Mouse (Mus musculus): ENCODE data around the gene Bicral. TPM values are rescaled to one million over a fixed set of nuclear protein-coding genes. Genes with fewer than 3 reads are reported as not detected.

Bicral gene
- 10 to 100 TPM in 1 of 2 experiments, 1 to 10 TPM in 1; 9.3 to 13.7 TPM for total RNA-seq (2021)
- long read RNA-seq, experiment 1, partial matches to known transcripts, result 0 of 6 reads
- long read RNA-seq, experiment 1, other reads (novel, unspliced or antisense), result 6 of 6 reads
- long read RNA-seq, experiment 2, partial matches to known transcripts, result 0 of 6 reads
- long read RNA-seq, experiment 2, other reads (novel, unspliced or antisense), result 6 of 6 reads

DNA sequence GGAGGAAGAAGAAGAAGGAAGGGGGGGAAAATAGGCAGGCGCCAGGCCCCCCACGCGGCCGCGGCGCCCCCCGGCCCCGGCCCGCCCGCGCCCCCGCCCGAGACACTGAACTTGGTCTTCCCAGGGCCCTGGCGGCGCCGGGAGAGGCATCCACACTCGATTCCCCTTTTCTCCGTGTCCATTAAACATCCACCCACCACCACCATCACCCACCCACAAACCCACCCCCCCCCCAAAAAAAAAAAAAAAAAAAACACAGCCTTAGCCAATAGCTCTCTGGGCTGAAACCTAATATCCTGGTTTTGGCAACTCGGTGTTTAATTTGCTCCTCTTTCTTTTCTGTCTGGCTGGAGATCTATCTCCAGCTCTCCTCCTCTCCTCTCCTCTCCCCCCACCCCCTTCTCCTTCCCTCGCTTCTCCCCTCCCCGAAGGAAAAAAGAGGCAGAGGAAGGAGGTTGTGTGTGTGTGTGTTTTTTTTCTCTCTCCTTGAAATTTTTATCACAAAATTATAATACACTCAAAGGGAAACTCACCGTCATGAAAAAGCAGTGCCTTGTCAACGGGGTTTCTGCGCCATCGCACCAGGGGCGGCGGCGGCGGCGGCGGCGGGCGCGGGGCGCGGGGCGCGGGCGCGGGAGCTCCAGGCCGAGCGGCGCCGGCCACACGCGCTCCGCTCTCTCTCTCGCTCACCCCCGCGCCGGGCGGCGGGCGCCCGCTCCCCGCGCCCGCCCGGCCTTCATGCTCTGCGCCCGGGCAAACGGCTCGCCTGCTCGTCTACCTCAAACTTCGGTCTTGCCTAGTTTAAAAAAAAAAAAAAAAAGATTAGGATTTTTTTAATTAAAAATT lies at the start of gene Bicral:
Bicral (minus strand) TSS at position 580 of the 846 bp plus-strand sequence.
- DNase-seq (ENCODE audit: low spot score), result peak; percentile 72

DNA sequence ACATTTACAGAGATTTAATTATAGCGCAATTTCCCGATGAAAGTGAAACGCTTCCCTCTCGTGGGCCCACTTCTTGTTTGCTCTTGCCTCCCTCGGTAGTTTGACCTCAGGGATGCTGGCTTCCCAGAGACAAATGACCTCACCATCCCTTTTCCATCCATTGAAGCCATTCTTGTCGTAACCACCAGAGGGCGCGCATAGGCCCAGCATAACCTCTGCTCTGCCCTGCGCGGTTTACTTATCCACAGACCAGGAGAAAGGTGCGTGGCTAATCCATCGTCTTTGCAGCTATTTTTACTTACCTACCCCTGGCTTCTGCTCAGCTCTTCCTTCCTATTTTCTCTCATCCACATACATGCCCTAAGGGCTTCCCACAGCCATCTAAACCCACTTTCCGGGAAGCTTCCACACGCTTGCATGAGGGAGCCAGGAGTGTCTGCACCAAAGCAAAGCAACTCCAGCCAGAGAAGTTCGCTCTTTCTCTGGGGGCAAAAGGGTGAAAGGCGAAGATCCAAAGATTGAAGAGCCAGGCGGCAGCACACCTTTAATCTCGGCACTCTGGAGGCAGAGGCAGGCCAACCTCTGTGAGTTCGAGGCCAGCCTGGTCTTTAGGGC lies 45.7 kb upstream of the Bicral start:
- peak; percentile 84 for DNase-seq (ENCODE audit: low spot score)

DNA sequence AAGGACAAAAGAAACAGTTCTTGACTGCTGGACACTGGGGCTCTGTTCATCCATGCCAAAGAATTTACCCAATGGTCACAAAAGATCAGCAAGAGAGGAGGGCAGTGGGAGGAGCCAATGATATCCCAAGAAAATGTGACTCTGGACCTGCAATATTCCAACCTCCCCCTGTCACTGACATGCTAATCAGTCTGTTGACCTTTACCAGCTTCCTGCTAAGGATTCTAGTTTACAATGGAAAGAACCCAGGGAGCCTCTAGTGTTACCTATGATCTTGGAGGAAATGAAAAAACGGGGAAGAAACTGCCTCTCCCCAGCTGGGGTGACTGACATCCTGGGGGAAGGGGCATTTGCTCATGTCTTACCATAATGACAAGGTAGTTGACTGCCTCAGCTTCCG lies 42.7 kb upstream of the Bicral start:
- no peak for DNase-seq (ENCODE audit: low spot score)

DNA sequence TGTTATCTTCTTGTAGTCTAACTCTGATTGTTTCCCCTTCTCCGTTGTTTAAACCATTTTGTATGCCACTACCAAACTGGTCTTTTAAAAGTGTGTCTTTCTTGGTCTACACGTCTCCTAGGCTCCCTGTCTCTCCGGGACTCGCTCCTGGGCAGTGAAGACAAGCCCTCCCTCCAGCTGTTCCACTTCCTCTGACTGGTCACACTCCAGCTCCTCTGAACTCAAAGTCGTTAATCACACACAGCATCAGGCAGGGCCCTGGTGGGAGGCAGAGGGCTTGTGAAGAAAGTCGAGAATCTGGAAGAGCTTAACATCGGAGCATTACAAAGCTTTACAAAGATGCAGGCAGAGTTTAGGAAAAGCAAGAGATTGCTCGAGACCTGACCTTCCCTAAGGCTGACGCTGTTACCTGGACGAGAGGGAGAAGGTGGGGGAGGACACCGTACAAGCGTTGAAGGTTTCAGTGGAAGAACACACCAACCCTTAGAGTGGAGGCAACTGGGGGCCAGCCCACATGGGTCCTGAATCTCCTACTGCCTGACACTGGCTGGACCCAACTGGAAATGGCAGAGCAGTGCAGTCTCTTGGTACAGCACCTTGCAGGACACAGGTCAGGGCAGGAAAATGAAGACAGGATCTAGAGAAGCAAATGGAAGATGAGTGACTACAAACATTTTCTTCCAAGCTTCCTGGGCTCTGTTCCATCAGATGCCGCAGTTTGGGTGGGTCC lies 39.1 kb upstream of the Bicral start:
- DNase-seq (ENCODE audit: low spot score), result no peak

DNA sequence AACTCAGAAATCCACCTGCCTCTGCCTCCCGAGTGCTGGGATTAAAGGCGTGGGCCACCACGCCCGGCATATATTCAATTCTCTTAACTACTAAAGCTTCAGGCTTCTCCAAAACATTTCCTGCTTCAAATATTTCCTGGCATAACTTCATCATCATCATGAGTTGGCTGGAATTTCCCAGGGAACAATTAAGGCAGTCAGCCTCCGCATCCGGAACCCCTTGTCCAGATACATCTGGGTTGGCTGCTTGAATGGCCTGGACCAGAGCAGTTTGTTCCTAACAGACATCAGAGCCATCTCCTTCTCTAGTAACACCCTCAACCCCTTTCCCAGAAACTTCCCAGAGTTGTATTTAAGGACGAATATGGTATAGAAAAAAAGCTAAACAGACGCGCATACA lies 37.1 kb upstream of the Bicral start:
- DNase-seq (ENCODE audit: low spot score), result peak; percentile 52

DNA sequence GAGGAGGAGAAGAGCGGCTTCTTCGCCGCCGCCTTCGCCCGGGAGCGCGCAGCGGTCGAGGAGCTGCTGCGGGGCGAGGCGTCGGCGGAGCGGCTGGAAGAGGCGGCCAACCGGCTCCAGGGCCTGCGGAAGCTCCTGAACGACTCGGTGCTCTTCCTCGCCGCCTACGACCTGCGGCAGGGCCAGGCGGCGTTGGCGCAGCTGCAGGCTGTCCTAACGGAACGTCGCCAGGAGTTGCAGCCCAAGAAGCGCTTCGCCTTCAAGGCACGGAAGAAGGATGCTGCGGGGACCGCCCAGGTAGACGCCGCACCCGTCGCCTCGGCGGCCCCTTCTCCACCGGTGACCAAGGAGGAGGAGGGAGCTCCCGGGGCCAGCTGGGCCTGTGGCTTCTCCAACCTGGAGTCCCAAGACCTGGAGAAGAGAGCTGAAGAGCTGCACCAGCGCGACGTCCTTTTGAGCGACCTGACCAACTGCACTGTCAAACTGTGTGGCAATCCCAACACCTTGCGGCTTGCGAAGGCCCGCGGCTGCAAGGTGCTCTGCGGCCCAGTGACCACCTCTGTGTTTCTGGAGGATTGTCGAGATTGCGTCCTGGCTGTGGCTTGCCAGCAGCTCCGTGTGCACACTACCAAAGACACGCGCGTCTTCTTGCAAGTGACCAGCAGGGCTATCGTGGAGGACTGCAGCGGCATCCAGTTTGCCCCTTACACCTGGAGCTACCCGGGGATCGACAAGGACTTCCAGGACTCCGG lies 32.7 kb upstream of the Bicral start:
- peak; percentile 40 for DNase-seq (ENCODE audit: low spot score)

DNA sequence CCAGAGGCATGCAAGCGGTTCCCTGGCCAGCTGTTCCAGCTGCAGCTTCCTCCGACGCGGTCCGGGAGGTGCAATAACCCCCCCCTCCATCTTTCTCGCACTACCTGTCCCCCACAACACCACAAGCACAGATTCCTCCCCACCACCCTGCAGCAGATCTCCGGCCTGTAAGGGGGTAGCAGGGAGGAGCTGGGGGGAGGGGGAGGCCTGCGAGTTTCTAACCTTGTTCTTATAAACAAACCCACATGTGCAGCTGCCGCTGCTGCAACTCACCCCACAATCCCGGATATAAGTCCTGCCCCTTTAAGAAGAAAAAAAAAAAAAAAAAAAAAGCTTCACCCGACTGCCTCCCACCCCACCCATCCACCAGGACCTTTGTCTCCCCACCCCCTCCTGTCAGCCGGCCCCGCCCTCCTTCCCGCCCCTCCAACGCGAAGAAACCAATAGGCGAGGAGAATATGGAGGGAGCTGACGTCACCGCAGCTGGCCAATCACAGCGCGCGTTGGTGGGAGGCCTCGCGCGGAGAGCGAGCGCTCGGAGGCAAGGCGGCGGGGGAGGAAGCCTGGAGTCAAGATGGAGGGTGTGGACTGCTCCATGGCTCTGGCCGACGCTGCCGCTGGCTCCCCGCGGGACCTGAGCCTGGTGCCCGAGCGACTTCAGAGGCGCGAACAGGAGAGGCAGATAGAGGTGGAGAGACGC lies 32.0 kb upstream of the Bicral start, which contains the start of gene Tbcc:
Tbcc (plus strand) TSS at position 569 of the 700 bp plus-strand sequence.
- DNase-seq (ENCODE audit: low spot score), result peak; percentile 97

DNA sequence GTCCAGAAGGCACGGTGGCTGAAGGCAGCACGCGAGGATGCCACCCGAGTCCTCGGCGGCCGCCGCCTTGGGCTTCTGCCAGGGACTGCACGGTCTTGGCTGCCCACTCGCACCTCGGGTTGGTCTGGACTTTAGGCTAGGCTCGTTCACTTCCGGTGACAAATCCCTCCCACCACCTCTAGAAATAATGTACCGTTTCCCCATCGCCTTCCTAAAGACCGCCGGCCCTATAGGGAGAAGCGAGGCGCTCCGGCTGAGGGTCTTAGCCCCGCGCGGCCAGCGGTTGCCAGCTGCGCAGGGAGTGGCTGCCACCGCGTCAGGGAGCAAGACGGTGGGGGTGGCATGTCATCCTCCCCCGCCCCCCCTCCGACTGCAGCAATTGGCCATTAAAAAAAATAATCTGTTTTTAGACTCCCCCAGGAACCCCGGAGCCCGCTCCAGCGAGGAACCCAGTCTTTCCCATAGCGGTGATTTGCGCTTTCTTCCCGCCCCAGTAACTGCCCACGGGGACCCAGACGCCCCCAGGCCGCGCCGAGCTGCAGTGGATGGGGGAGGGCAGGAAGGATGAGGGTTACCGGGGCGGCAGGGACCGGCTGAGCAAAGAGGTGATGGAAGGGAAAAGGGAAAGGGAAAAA lies 31.3 kb upstream of the Bicral start:
- DNase-seq (ENCODE audit: low spot score), result peak; percentile 83

DNA sequence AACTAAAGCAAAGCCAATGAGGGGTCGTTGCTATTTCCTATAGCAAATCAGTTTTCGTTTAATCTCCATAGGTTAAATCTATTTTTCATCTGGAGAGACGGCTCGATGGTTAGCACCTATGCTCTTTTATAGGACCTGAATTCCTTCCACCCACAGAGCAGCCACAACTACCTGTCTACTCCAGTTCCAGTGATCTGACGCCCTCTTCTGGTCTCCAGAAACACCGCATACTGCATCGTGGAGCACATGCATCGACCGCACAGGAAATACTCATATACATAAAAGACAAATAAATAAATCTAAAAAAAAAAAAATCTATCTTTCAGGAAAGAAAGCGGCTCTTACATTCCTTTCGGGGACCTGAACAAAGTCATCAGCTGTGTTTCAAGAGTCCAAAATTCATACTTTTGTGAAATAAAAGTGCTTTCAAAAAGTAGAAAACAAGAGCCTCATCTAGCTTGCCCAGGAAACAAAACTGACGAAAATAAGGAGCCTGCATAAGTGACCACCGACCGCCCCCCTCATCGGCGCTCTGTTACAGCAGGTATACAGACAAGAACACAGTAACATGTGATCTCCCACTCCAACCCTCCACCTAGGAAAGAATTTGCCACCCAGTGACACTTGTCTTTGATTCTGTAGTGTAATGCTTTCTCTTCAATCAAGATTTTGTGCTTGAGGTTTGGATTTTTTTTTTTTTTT lies 30.4 kb upstream of the Bicral start:
- DNase-seq (ENCODE audit: low spot score), result peak; percentile 64

DNA sequence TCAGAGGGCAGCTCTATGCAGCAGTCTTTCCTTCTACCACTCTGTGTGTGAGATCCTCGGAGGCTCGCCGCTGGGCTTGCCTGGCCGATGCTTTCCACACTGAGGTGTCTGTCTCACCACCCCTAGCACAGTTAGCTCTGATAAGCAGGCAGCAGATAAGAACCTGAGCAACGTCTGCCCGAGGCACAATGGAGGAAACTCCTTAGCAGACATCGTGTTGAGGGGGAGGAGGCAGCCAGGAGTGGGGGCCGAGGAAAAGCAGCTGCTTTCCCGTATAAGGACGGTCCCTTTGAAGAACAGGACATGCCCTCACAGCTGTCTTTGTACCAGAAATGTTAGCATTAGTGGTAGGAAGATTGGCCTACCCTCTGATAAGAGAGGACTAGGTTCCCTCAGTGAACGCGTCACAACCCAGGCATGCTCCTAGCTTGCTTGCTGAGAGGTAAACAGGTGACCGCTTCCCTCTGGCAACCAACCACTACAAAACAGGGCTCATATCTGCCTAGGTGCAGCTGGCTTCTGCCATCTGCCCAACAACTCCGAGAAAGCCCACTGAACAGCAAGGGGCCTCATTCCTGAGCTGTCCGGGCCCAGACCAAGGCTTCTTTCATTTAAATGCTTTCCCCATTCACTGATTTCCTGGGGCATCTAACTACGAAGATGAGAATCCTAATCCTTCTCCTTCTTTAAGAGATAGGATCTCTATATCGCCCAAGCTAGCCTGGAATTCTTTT lies 27.8 kb upstream of the Bicral start:
- DNase-seq (ENCODE audit: low spot score), result no peak

DNA sequence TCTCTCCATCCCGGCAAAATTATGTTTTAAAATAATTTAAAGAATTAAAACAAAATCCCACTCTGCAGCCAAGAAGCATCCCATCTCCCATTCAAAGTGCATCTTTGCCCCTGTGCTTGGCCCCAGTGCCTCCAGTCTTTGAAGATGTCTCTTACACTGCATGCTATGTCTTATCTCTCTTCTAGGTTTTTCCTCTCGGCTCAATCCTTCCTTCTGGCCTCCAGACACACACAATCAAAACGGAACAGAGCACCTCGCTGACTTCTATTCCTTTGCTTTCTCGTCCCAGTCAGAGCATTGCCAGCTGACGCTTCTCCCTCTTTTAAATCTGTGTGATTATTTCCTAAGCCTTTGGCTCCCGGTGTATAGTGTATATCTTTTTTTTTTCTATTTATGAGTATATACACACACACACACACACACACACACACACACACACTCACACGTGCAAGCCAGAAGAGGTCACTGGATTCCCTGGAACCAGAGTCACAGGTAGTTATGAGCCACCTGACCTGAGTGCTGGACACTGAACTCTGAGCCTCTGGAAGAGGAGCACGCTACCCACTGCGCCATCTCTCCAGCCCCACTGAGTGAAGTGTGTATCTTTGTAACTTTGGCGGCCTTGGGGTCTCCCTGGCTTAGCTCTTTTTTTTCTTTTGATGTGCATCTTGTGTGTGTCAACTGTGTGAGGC lies 27.1 kb upstream of the Bicral start:
- no peak for DNase-seq (ENCODE audit: low spot score)

DNA sequence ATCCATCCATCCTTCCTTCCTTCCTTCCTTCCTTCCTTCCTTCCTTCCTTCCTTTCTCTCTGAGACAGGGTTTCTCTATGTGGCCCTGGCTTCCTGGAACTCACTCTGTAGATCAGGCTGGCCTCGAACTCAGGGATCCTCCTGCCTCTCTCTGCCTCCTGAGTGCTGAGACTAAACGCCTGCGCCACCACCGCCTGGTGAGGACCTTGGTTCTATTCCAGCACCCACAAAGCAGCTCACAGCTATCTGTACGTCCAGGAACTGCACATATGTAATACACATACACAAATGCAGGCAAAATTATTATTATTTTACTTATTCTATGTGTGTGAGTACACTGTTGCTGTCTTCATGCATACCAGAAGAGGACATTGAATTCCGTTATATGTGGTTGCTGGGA lies 26.5 kb upstream of the Bicral start:
- no peak for DNase-seq (ENCODE audit: low spot score)

DNA sequence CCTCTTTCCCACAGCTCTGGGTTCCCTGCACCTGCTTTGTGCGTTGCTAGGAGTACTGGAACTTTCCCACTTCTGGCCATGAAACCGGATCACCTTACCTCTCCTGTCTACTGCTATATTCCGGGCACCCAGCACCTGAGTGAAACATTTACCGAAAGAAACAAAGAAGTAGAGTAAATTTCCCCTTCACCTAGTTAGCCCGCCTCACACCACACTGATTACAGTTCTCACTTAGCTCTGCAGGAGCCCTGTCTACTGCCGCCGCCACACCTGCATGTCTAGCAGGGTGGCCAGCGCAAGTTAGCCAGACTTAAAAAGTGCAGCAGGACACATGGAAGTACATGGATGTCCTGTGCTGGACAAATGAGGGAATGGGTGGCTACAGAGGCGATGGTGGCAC lies 24.8 kb upstream of the Bicral start:
- no peak for DNase-seq (ENCODE audit: low spot score)

DNA sequence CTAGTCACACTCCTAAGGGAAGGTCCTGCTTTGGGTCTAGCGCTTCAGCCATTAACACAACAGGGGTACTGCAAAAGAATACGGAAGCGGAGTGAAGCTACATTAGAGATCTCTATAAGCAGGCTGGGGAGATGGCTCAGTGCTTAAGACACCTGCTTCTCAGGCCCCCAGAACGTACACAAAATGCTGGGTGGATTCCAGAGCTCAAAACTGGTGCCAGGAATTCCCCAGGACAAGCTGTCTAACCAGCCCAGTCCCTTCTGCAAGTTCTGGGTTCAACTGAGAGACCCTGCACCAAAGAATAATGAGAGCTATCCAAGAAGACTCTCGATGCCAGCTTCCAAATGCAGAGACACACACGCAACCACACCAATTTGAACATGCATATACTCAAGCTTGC lies 23.4 kb upstream of the Bicral start:
- DNase-seq (ENCODE audit: low spot score), result no peak

DNA sequence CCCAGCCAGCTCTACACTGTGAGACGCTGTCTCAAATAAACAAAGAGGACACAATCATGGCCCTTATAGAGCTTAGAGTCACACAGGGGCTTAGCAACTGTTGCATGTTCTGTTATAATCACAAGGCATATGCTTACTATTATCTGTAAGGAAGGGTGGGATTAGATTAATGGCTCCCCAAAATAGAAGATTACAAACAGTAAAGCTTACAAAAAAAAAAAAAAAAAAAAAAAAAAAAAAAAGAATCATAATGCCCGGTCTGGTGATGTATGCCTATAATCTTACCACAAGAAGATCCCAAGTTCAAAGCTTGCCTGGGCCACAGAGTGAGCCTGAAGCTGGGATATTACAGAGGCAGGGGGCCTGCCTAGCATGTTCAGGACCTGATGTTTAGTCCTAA lies 22.0 kb upstream of the Bicral start:
- no peak for DNase-seq (ENCODE audit: low spot score)

DNA sequence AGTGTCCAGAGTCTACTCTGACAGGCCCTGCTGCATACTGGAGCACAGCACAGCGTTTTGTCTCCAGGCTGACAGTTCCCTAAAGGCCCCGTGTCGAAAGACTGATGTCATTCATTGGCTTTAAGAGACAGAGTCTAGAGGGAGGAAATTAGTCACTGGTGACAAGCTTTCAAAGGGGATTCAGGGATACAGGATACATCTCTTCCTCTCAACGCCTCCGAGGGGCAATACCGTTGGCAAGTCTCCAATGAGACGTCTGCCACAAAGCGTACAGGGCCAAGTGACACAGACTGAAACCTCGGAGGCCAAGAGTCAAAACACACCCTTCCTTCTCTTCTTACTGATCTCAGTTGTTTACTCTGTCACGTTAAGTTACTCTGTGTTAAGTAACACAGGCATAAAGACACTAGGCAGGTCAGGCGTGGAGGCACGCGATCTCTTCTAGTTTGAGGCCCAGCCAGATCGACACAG lies 21.6 kb upstream of the Bicral start:
- peak; percentile 76 for DNase-seq (ENCODE audit: low spot score)

DNA sequence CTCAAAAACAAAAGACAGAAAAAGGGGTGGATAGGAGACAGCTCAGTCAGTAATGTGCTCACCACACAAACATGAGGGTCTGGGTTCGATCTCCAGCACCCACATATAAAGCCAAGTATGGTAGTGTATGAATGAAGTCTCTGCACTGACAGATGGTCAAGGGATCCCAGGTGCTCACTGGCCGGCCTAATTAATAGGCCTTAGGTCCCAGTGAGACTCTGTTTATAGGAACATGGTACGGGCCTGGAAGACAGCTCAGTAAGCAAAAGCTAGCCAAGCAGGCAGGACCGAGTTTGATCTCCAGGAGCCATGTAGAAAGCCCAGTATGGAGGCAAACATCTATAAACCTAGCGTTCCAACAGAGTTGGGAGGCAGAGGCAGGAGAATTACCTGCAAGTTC lies 18.8 kb upstream of the Bicral start:
- DNase-seq (ENCODE audit: low spot score), result no peak

DNA sequence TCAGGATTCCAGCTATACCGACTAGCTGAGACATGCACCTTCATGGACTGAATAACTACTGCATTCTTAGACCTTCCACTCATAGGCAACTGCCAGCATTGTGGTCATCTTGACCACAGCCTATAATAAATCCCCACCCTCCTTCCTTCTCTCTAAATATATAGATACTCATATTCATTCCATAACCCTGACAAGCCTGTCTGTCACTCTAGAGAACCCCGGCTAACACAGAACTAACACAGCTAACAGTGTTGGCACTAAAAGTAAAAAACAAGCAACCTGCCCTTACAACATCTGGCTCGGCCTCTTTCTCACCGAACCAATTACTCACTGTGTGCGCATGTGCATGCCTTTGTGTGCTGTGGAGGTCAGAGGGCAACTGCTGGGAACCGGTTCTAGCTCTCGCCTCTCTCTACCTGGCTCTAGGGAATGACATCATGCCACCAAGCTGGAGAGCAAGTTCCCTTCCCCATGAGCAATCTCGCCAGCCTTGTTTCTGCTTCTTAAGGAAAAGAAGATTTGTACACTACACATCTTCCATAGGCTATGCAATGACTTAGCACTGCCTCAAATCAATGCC lies 18.2 kb upstream of the Bicral start:
- no peak for DNase-seq (ENCODE audit: low spot score)
